Mouse (Mus musculus) cortical plate, adult 2 months (tissue): ENCODE data around the gene Afdn.

Experiments used
- CTCF ChIP-seq: fragments of 200-500 bp; IDR thresholded peaks from 2 replicates; pipeline ENCODE4 v1.5.1; 2011; ENCODE audit warnings: mild to moderate bottlenecking, control low read depth, low read length; ENCODE audit not compliant: insufficient read depth; ENCODE audit errors: extremely low read depth
- POLR2A ChIP-seq: fragments of 200-500 bp; IDR thresholded peaks from 2 replicates; pipeline ENCODE4 v1.6.1; 2011; ENCODE audit warnings: mild to moderate bottlenecking, low read length, control low read depth; ENCODE audit not compliant: insufficient read depth; ENCODE audit errors: extremely low read depth

DNA sequence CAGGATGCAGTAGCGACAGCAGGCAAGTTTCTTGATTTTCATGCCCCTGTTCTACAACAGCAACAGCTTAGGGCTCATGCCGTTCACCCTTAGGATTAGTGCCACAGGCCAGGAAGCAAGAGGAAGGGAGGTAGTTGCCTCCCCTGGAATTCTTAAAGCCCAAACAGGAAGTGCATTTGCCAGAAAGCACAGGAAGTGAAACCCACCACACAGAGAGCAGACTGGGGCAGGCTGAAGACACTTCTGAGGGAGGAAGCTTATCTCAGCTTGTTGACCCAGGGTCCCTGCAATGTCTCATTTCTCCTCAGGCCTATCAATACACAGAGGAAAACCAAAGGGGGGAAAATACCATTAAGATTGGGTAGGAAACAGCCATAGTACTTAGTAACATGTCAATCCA, 19.5 kb upstream of the Afdn start:
- no peak for TF ChIP-seq POLR2A
- TF ChIP-seq CTCF, result no peak
